Mouse (Mus musculus) effector memory CD4-positive, alpha-beta T cell, adult 7 months (primary cell): ENCODE data around the gene Adgre5. TPM values are rescaled to one million over a fixed set of nuclear protein-coding genes. Genes with fewer than 3 reads are reported as not detected.

ENCODE experiments used
- polyA plus RNA-seq: library from polyadenylated mRNA; unstranded; fragments of 100-300 nt; shearing (Covaris generic); gene quantifications from one replicate; pipeline ENCODE4 v1.2.1, GENCODE M21; 2017

Adgre5 gene
- polyA plus RNA-seq: 521 TPM

GRCm38 (mm10) chr8:83740976-83741741 is at the start of gene Adgre5:
Gene Adgre5, minus strand, starts transcription at chr8:83741326.

DNA sequence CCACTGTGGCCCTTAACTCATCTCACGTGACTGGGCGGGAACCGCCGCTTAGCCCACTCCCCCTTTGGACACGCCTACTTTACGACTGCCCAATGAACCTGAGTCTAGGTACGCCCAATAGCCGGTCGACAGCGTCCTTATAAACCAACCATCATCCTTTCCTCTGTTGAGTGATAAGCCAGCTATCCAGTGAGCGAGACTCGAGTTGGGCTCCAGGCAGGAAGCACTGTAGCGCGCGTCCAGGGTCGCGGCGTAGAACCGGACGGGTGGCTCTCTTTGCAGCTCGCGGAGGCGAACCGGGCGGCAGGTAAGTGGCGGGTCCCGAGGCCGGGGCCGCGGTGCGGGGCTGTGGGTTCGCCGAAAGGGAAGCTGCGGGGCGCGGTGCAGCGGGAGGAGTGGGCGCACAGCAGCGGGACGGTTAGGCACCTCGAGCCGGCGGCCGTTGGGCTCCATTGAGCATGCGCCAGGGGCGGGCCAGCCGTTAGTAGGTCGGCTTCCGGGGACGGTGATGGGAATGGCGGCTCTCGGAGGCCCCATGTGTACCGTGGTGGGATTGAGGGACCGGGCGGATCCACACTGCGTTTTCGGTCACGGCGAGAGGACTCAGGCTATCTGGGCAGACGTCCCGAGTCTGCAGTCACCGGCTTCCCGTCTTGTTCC is 26.0 kb downstream of the Adgre5 start, which contains the start of gene Ddx39:
Ddx39 (plus strand) TSS at position 147 of the 660 bp plus-strand sequence.

DNA sequence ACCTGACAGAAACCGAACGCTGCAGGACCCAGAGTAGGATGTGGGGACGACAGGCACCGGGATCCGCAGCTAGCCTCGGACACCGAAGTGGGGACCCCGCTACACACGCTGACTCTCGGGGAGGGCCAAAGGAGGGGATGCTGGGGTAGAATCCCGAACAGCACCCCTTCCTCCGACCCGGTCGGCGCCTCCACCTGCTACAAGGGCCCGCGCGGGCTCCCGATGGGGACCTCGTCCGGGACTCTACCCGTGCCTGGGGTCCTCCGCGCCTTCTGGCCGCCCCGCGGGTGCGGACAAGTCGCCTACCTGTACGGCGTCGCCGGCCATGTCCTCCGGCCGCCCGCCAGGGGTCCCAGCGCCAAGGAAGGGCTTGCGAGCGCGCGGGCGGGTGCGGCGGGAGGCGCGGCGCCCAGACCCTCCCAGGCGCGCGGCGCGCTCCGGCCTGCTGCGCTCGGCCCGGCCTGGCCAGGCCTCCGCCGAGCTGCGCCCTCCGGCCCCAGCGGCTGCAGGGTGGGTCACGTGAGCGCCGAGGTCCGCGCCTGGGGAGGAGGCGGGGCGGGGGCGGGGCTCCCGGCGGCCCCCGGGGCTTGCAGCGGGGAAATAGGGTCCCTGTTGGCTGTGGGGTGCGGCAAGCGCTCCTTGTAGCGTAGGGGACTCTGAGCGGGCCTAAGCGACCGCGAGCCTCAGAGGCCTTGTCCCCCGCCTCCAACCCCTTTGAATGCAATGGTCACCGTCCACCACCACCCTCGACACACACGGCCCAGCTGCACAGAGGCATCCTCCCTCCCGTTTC is 42.3 kb downstream of the Adgre5 start, which contains the start of gene Pkn1:
Pkn1 (minus strand) TSS at position 519 of the 793 bp plus-strand sequence.

Other genes starting within 250 kb of the Adgre5 start
- 0.32 TPM for gene Olfr370, start 205.5 kb downstream of the Adgre5 start, polyA plus RNA-seq
- 128 TPM for gene Ndufb7, start 174.7 kb downstream of the Adgre5 start, polyA plus RNA-seq
- gene Tecr, start 133.4 kb downstream of the Adgre5 start, polyA plus RNA-seq: 283 TPM
- 430 TPM for gene Dnajb1, start 133.1 kb downstream of the Adgre5 start, polyA plus RNA-seq
- gene Gipc1, start 88.6 kb downstream of the Adgre5 start, polyA plus RNA-seq: 12.2 TPM
- 3.3 TPM for gene Ptger1, start 74.6 kb downstream of the Adgre5 start, polyA plus RNA-seq
- gene Pkn1, start 42.1 kb downstream of the Adgre5 start, polyA plus RNA-seq: 187 TPM
- gene Ddx39, start 26.1 kb downstream of the Adgre5 start, polyA plus RNA-seq: 141 TPM
- 5.4 TPM for gene Adgrl1, start 158.8 kb upstream of the Adgre5 start, polyA plus RNA-seq
- 0.85 TPM for gene Gm10644, start 213.9 kb upstream of the Adgre5 start, polyA plus RNA-seq
- gene Asf1b, start 214.2 kb upstream of the Adgre5 start, polyA plus RNA-seq: 5.4 TPM
- 37.4 TPM for gene Prkaca, start 231.7 kb upstream of the Adgre5 start, polyA plus RNA-seq